10 mouse cellular contexts compared by ENCODE assay signal in the genomic region with DNA sequence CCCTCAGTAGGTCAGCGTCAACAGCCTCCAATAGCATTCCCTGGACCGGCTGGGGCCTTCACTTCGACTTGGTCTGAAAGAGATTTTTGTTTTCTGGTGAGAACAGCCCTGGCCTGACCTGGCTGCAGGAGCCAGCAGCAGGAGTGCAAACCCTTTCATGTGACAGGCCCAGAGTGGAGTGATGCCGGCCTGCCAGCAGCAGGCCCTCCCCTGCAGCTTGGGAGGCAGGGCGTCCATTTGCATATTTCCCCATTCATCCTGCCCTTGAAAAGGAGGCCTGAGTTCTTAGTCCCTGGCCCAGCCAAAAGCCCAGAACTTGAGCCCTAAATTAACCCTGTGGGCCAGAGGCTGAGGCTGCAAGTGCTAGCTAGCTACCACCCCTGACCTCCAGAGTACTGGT. TPM values are rescaled to one million over a fixed set of nuclear protein-coding genes. Genes with fewer than 3 reads are reported as not detected.
DNase-seq lines count a peak whose midpoint lies in the region; ATAC-seq and TF ChIP-seq lines count a peak whose summit lies in the region.
"Had no signal": no experiment of that assay in that cellular context is flagged by ENCODE, and none has a peak within 500 bp of the region (broad histone marks: within the 10 kb centered on the region; RNA-seq: fewer than 3 reads in every experiment).

No protein-coding gene starts in this region.

- no peaks in the 10 kb centered on the region for H3K9me3 ChIP-seq in ES-Bruce4 (replicated peaks; ENCODE audit: control insufficient read depth, insufficient read depth, low read length, poor library complexity, severe bottlenecking)
- H3K9me3 ChIP-seq in embryonic facial prominence, embryonic 11.5 days (replicated peaks; ENCODE audit: control insufficient read depth, low read length): no peaks in the 10 kb centered on the region
- no peaks in the 10 kb centered on the region for H3K9me3 ChIP-seq in hindbrain, embryonic 11.5 days (ENCODE audit: control insufficient read depth, low read length)

- TF ChIP-seq EP300 in ES-Bruce4 (IDR thresholded peaks at IDR 0.05; ENCODE audit: insufficient read depth, low read depth, low read length): peak; percentile 61; the same call in 1 of the 2 replicates

- no peak for TF ChIP-seq POLR2A in ES-Bruce4 (IDR thresholded peaks at IDR 0.05; ENCODE audit: insufficient read depth, low read length)

- no peak overlapping the region for H3K4me3 ChIP-seq in ES-Bruce4 (ENCODE audit: low read depth, low read length)
- no peak overlapping the region for H3K4me3 ChIP-seq in embryonic facial prominence, embryonic 11.5 days (ENCODE audit: low read depth, low read length)
- H3K4me3 ChIP-seq in hindbrain, embryonic 11.5 days (ENCODE audit: low read depth, low read length): no peak overlapping the region
- H3K4me3 ChIP-seq: myocyte had no signal

- H3K4me1 ChIP-seq in ES-Bruce4 (ENCODE audit: control insufficient read depth, insufficient read depth, low read length): peaks cover 1% of the 10 kb centered on the region
- peaks cover 3% of the 10 kb centered on the region for H3K4me1 ChIP-seq in embryonic facial prominence, embryonic 11.5 days (ENCODE audit: control insufficient read depth, insufficient read depth, low read length)
- peaks cover 19% of the 10 kb centered on the region for H3K4me1 ChIP-seq in hindbrain, embryonic 11.5 days (replicated peaks; ENCODE audit: control insufficient read depth, insufficient read depth, low read length)

- H3K4me2 ChIP-seq in embryonic facial prominence, embryonic 11.5 days (ENCODE audit: low read depth, low read length): no peak overlapping the region
- no peak overlapping the region for H3K4me2 ChIP-seq in hindbrain, embryonic 11.5 days (replicated peaks; ENCODE audit: low read depth, low read length)

- no peak overlapping the region for H3K27ac ChIP-seq in ES-Bruce4 (ENCODE audit: insufficient read depth, low read length)
- no peak overlapping the region for H3K27ac ChIP-seq in embryonic facial prominence, embryonic 11.5 days (replicated peaks; ENCODE audit: low read depth, low read length)
- H3K27ac ChIP-seq in hindbrain, embryonic 11.5 days (ENCODE audit: low read depth, low read length): peak overlapping the region; percentile 77

- no peak for TF ChIP-seq CTCF in ES-Bruce4 (IDR thresholded peaks at IDR 0.05; ENCODE audit: low read depth, low read length)

- DNase-seq in cerebellum, adult 18-20 months: peak; percentile 51 to 62
- no peak for DNase-seq in cerebellum, postnatal 36 days
- DNase-seq in embryonic facial prominence, embryonic 11.5 days (ENCODE audit: low spot score): peak; percentile 30
- peak; percentile 43 for DNase-seq in hindbrain, embryonic 11.5 days (ENCODE audit: low spot score)
- DNase-seq in lung, postnatal 36 days: peak; percentile 38
- peak; percentile 31 for DNase-seq in testis, postnatal 14 days (ENCODE audit: low spot score)
- DNase-seq in spleen, postnatal 10 days (ENCODE audit: low spot score in 2 of 2): no peak

- WGBS in embryonic facial prominence, embryonic 11.5 days: 5% methylated on average over 5 of the region's 5 CpGs
- 1% methylated on average over 5 of the region's 5 CpGs for WGBS in hindbrain, embryonic 11.5 days

- no peaks in the 10 kb centered on the region for H3K36me3 ChIP-seq in ES-Bruce4 (ENCODE audit: control insufficient read depth, insufficient read depth, low read length, poor library complexity, severe bottlenecking)
- no peaks in the 10 kb centered on the region for H3K36me3 ChIP-seq in embryonic facial prominence, embryonic 11.5 days (replicated peaks; ENCODE audit: control insufficient read depth, insufficient read depth, low read depth, low read length)
- H3K36me3 ChIP-seq in hindbrain, embryonic 11.5 days (ENCODE audit: control insufficient read depth, insufficient read depth, low read length): no peaks in the 10 kb centered on the region

- ATAC-seq in embryonic facial prominence, embryonic 11.5 days (replicated peaks; ENCODE audit: insufficient number of reproducible peaks, low FRiP score, low TSS enrichment, low read depth): peak; percentile 41; the same call in 1 of the 2 replicates
- peak; percentile 73 for ATAC-seq in hindbrain, embryonic 11.5 days (ENCODE audit: low FRiP score)

- H3K9ac ChIP-seq in ES-Bruce4 (ENCODE audit: low read depth, poor library complexity, severe bottlenecking): no peak overlapping the region
- no peak overlapping the region; the same call in 1 of the 2 replicates for H3K9ac ChIP-seq in embryonic facial prominence, embryonic 11.5 days (replicated peaks; ENCODE audit: low read length)
- H3K9ac ChIP-seq in hindbrain, embryonic 11.5 days (ENCODE audit: low read depth, low read length): no peak overlapping the region; the same call in 1 of the 2 replicates

- no peaks in the 10 kb centered on the region for H3K27me3 ChIP-seq in ES-Bruce4 (ENCODE audit: control insufficient read depth, insufficient read depth, low read length, poor library complexity, severe bottlenecking)
- no peaks in the 10 kb centered on the region for H3K27me3 ChIP-seq in embryonic facial prominence, embryonic 11.5 days (ENCODE audit: control insufficient read depth, insufficient read depth, low read length)
- no peaks in the 10 kb centered on the region for H3K27me3 ChIP-seq in hindbrain, embryonic 11.5 days (ENCODE audit: control insufficient read depth, insufficient read depth, low read length)

RNA-seq across cellular contexts. Expression of gene Acsl6, which starts 8.4 kb away (rescaled TPM):
- polyA plus RNA-seq in ES-Bruce4 (2011; ENCODE audit: insufficient read depth, insufficient read length, low read depth, missing spikeins): 3.1 and 3.4 TPM in 2 replicates
- 4.4 and 5.4 TPM in 2 replicates for polyA plus RNA-seq in embryonic facial prominence, embryonic 11.5 days (2014; fragmentation: Nextera tagmentation; extraction: Ambion mirVana)
- 15.6 and 16.8 TPM in 2 replicates for polyA plus RNA-seq in hindbrain, embryonic 11.5 days (2014; fragmentation: Nextera tagmentation; extraction: Ambion mirVana)

RNA-seq across cellular contexts. Expression of gene Il3, which starts 44.9 kb away (rescaled TPM):
- not detected in 2 replicates for polyA plus RNA-seq in ES-Bruce4 (2011; ENCODE audit: insufficient read depth, insufficient read length, low read depth, missing spikeins)
- polyA plus RNA-seq in embryonic facial prominence, embryonic 11.5 days (2014; fragmentation: Nextera tagmentation; extraction: Ambion mirVana): not detected in 2 replicates
- polyA plus RNA-seq in hindbrain, embryonic 11.5 days (2014; fragmentation: Nextera tagmentation; extraction: Ambion mirVana): not detected in 2 replicates
- polyA plus RNA-seq: large intestine, adult 2 months; myocyte had no signal

RNA-seq across cellular contexts. Expression of gene Meikin, which starts 58.4 kb away (rescaled TPM):
- not detected in 2 replicates for polyA plus RNA-seq in ES-Bruce4 (2011; ENCODE audit: insufficient read depth, insufficient read length, low read depth, missing spikeins)
- not detected in 2 replicates for polyA plus RNA-seq in embryonic facial prominence, embryonic 11.5 days (2014; fragmentation: Nextera tagmentation; extraction: Ambion mirVana)
- not detected in 2 replicates for polyA plus RNA-seq in hindbrain, embryonic 11.5 days (2014; fragmentation: Nextera tagmentation; extraction: Ambion mirVana)
- polyA plus RNA-seq: large intestine, adult 2 months; myocyte had no signal

Comparison
In these comparisons a context has a peak if more than half of its experiments do, and no peak if none do; other contexts are left out.
1. DNase-seq: peak in cerebellum, adult 18-20 months (2 of 2), embryonic facial prominence, embryonic 11.5 days (single experiment), hindbrain, embryonic 11.5 days (single experiment), lung, postnatal 36 days (single experiment) and testis, postnatal 14 days (single experiment); none in cerebellum, postnatal 36 days (0 of 2) and spleen, postnatal 10 days (0 of 2).